Mouse (Mus musculus) ES-E14 (cell line): Measurements from ENCODE around the gene Abr.

ENCODE experiments used
- CHD2 ChIP-seq: IDR thresholded peaks from 2 replicates; pipeline ENCODE4 v1.6.1; 2014; ENCODE audit warnings: mild to moderate bottlenecking, low read depth, low read length, inconsistent platforms
- HCFC1 ChIP-seq: IDR thresholded peaks from 2 replicates; pipeline ENCODE4 v1.6.1; 2012; ENCODE audit warnings: low read length, inconsistent platforms, borderline replicate concordance; ENCODE audit not compliant: insufficient read depth
- MAFK ChIP-seq: IDR thresholded peaks from 2 replicates; pipeline ENCODE4 v1.6.1; 2014; ENCODE audit warnings: mild to moderate bottlenecking, low read depth, low read length, inconsistent platforms; ENCODE audit not compliant: insufficient read depth

DNA sequence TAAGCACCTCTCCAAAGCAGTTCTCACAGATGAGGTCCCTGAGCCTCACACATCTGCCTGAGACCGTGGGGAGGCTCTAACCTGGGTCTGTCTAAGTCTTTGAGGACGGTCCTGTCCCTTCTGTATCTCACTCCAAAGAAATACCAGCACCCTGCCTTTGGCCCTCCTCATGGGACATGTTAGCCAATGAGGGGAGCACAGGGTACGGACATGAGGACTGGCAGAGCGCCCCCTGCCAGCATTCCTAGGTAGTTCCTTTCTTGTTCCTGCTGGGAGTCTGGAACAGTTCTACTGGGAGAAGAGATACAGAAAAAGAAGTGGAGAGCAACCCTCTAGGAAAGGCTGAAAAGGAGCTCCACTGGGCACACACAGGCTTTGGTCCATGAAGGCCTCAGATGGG is 111.1 kb downstream of the Abr start:
- TF ChIP-seq MAFK (no peak), CHD2 (no peak), HCFC1 (no peak)
